Mouse (Mus musculus): Measurements from ENCODE around the gene Tep1.
"Not testable (repeated sequence)": the region's sequence is repeated elsewhere in the genome, so short reads cannot be mapped to it uniquely, and the experiment has no call there.

Gene Tep1

GRCm38 (mm10) chr14:50868656-50869055 is 1.7 kb downstream of the Tep1 start:
- DNase-seq (ENCODE audit: low spot score in 2 of 2) = no peak

GRCm38 (mm10) chr14:50868211-50868610 is 2.1 kb downstream of the Tep1 start:
- no peak for DNase-seq (ENCODE audit: low spot score in 2 of 2)

DNA sequence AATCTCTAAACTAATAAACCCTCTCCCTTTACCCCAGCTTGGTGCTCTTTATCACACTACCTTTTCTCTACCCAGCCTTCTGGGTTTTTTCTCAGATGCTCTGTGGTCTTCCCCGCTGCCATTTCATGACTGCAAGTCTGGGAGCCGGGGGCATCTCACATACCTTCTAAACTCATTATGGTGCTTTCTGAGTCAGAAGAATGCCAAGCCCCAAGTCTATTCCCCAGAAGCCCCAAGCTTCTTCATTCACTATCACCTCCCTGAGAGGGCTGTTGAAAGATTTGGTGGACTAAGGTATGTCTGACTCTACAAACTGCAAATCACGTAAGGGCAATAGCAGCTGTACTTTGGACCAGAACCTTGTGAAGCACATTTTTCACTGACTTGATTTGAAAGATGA is 3.4 kb downstream of the Tep1 start:
- no peak for DNase-seq (ENCODE audit: low spot score in 2 of 2)

DNA sequence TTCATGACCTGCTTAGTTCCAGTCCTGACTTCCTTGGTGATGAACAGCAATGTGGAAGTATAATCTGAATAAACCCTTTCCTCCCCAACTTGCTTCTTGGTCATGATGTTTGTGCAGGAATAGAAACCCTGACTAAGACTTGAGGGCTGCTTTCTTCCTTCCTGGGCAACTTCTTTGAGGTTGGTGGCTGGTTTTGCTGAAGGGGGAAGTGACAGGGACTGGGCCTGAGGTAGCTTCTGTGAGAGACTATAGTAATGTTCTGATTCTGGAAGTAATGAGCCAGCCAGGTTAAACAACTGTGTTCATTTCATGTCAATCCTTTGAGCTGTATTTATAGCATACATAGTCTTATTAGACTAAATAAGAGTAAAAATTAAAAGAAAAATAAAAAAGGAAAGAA is 5.4 kb downstream of the Tep1 start:
- not testable (repeated sequence) for DNase-seq (ENCODE audit: low spot score in 2 of 2)

- DNase-seq (ENCODE audit: low spot score in 2 of 2) = no peak
These were observed 7.7 kb downstream of the Tep1 start for GRCm38 (mm10) chr14:50862641-50863040.

DNA sequence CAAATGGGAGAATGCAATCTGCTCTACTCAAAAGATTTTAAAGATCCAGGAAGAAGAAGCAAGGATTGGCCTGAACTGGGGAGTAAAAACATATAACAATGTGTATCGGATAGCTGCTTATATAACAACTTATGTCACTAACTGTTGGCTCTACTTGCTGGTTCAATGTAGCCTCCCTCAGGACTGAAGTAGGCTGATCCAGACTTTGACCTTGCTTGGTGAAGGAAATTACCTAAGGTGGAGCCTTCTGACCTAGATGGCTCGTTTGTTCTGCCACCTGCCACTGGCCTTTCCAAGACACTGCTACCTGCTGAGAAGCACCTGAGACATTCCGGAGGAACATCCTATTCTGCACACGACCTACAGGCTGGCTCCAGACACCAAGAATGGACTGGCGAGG is 14.6 kb downstream of the Tep1 start:
- no peak for DNase-seq (ENCODE audit: low spot score in 2 of 2)

- no peak for DNase-seq (ENCODE audit: low spot score in 2 of 2)
These were observed 33.1 kb downstream of the Tep1 start for GRCm38 (mm10) chr14:50837236-50837635.

GRCm38 (mm10) chr14:50834435-50834834 is 35.9 kb downstream of the Tep1 start:
- DNase-seq (ENCODE audit: low spot score in 2 of 2) = no peak

GRCm38 (mm10) chr14:50833964-50834363 is 36.4 kb downstream of the Tep1 start:
- DNase-seq (ENCODE audit: low spot score in 2 of 2) = no peak

GRCm38 (mm10) chr14:50829878-50830277 is 40.5 kb downstream of the Tep1 start:
- no peak for DNase-seq (ENCODE audit: low spot score in 2 of 2)

DNA sequence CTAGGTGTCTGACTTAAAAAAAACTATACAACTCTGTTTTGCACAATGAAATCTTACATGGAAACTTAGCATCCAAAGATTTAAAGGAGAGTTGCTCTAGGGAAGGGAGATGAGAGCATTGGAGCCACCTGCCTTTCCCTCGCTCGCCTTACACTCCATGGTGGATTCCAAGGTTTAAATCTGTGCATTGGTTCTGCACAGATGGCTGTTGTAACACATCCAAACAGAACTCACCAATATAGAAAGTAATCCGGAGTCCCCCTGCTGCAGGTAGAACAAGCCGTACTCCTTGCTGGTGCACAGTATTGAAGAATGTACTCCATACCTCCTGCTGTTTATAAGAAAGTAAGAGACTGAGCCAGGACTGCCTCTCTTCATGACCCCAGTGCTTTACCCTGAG is 43.8 kb downstream of the Tep1 start:
- no peak for DNase-seq (ENCODE audit: low spot score in 2 of 2)

DNA sequence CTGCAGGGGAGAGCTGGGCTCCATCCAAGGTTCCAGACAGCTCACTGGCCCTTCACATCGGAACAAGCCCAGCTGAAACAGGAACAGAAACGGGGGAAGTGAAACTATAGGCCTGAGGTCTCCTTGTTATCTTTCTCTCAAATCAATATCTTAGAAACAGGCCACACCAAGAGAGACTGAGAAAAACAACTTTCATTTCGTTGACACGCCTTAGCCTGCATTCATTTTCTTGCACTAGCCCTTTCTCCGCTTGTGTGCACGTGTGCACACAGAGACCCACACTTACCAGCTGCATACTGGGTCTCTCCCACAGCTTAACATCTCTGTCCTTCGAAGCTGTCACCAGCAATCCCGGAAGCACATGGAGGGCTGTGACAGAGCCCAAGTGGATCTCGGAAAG is 46.1 kb downstream of the Tep1 start:
- no peak for DNase-seq (ENCODE audit: low spot score in 2 of 2)

GRCm38 (mm10) chr14:50823240-50823639 is 47.1 kb downstream of the Tep1 start:
- DNase-seq (ENCODE audit: low spot score in 2 of 2) = no peak

DNA sequence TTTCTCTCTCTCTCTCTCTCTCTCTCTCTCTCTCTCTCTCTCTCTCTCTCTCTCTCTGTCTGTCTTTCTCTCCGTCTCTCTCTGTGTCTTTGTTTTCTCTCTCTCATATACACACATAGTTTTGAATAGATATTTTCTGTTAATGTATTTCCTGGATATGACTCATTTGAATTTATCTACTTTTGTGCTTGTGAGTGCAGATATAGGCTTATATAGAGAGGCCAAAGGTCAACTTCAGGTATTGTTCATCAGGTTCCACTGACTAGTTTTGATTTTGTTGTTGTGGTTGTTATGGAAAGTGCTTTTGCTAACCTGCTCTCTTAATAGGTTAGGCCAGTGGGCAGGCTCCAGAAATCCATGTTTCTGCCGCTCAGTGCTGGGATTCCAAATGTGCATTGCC is 57.3 kb downstream of the Tep1 start:
- DNase-seq (ENCODE audit: low spot score in 2 of 2) = no peak

- peak; percentile 98 to 99 for DNase-seq (ENCODE audit: low spot score in 2 of 2)
These were observed 62.8 kb downstream of the Tep1 start, which contains the start of the genes Ccnb1ip1 and Parp2 for GRCm38 (mm10) chr14:50807487-50808072. Gene Ccnb1ip1, minus strand, starts transcription at chr14:50807732. Gene Parp2, plus strand, starts transcription at chr14:50807841.

DNA sequence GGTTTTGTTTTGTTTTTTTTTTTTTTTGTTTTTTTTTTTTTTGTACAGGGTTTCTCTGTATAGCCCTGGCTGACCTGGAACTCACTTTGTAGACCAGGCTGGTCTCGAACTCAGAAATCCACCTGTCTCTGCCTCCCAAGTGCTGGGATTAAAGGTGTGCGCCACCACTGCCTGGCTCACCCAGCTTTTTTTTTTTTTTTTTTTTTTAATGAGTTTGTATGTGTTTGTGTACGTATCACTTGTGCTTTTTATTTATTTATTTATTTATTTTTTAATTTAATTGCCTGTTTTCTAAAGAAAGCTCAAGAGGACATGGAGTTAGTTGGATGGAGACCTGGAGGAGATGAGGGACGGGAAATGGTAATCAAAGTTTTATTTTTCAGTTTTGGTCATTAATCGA is 63.9 kb downstream of the Tep1 start:
- not testable (repeated sequence) for DNase-seq (ENCODE audit: low spot score in 2 of 2)

DNA sequence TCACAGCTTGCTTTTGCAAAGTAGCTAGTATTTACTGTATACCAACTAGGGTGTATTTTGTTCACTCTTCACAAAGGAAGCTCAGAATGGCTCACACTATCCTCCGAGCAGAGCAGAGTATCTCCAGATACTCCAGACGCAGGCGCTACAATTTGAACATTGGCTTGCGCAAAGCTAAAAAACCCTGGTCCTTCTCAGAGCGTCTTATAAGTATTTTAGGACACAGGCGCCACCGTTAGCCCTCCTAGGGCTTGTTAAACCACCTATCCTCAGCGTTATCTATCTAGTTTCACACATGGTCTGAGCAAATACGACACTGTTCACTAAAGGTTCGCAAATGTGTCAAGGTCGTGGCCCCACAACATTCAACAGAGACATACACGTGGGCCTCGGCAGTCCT is 65.7 kb downstream of the Tep1 start:
- no peak for DNase-seq (ENCODE audit: low spot score in 2 of 2)

DNA sequence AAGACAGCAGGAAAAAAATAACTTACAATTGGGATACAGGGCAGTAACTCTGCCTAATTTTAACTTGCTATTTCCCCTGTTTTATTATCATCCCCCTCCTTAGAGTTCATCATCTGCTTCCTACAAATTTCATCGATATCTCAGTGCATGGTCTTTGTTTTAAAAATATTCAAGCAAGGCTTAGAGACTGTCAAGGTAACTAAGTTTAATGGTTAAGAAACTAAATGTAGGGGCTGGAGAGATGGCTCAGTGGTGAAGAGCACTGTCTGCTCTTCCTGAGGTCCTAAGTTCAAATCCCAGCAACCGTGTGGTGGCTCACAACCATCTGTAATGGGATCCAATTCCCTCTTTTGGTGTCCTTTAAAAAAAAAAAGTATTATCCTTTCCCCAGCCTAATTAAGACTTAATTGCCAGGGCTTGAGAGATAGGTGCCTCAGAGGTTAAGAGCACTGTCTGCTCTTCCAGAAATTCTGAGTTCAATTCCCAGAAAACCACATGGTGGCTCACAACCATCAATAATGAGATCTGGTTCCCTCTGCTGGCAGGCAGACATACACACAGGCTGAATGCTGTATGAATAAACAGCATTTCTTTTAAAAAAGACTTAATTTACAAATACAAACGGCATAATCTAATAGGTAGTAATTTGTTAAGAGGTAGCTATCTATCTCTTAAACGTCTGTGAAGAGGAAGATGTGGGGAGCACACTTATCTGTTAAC is 67.4 kb downstream of the Tep1 start:
- no peak for DNase-seq (ENCODE audit: low spot score in 2 of 2)

GRCm38 (mm10) chr14:50802441-50802840 is 67.9 kb downstream of the Tep1 start:
- no peak for DNase-seq (ENCODE audit: low spot score in 2 of 2)

GRCm38 (mm10) chr14:50799502-50800259 is 70.7 kb downstream of the Tep1 start:
- peak in 1 of 2 experiments; percentile 12 for DNase-seq (ENCODE audit: low spot score in 2 of 2)

DNA sequence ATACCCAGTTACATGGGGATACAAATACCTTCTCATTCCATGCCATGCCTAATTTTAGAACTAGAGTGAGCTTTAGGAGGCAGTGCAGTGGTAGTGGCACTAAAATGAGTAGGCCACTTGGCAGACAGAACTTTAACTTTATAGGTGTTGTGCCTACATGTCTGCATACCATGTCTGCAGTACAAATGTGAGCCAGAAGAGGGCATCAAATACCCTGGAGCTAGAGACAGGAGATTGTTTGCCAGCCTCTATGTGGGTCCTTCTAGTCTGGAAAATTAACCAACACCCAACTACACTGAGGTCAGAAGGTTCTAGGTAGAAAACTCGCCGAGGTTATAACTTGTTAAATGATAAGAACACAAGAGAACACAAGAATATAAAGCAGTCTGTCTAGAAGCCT is 71.8 kb downstream of the Tep1 start:
- no peak for DNase-seq (ENCODE audit: low spot score in 2 of 2)

DNA sequence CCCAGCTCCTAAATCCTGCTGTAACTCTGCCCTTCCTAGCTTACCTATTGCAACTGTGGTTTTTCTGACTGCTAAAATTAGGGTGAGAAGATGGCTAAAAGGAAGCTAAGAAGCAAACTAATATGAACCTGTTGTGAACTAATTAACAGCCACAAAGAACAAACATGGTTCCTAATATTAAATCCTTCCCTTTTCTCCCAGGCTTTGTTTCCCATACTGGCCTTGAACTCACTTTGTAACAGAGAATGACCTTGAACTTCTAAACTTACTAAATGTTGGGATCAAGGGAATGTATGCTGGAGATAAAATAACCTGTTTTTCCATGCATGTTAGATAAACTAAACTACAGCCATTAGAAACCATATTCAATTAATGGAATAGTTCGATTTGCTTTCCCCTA is 73.9 kb downstream of the Tep1 start:
- DNase-seq (ENCODE audit: low spot score in 2 of 2) = no peak

GRCm38 (mm10) chr14:50795965-50796364 is 74.4 kb downstream of the Tep1 start:
- DNase-seq (ENCODE audit: low spot score in 2 of 2) = no peak

All from urinary bladder, adult 18-20 months (tissue).